In genomic region chr14:31383470-31384050, GRCm38 (mm10) we compare ENCODE assay signal across 14 mouse cellular contexts. TPM values are rescaled to one million over a fixed set of nuclear protein-coding genes. Genes with fewer than 3 reads are reported as not detected.
DNase-seq lines count a peak whose midpoint lies in the region; ATAC-seq and TF ChIP-seq lines count a peak whose summit lies in the region.
"Had no signal": no experiment of that assay in that cellular context is flagged by ENCODE, and none has a peak within 500 bp of the region (broad histone marks: within the 10 kb centered on the region; RNA-seq: fewer than 3 reads in every experiment).

No protein-coding gene starts in this region.

- TF ChIP-seq POLR2A in cortical plate, adult 2 months (IDR thresholded peaks at IDR 0.05; ENCODE audit: extremely low read depth, insufficient read depth, low read length) = no peak; the same call in 1 of the 2 replicates

- no peak overlapping the region for H3K4me3 ChIP-seq in cortical plate, adult 2 months (ENCODE audit: insufficient read depth, low read length)
- H3K4me3 ChIP-seq: heart, embryonic 13.5 days; intestine, embryonic 15.5 days; neural tube, embryonic 13.5 days had no signal

- no peak for DNase-seq in cerebellum, adult 8-10 months
- DNase-seq in CD4-positive, CD25-positive, alpha-beta regulatory T cell, adult 2 months (ENCODE audit: low read depth, low spot score) = peak; percentile 41
- DNase-seq in left cerebral cortex, postnatal 14 days (ENCODE audit: low spot score in 2 of 2) = peak; percentile 75 to 84
- DNase-seq in ovary, postnatal 36 days (ENCODE audit: low spot score) = no peak
- DNase-seq in embryo, embryonic 10.5 days (ENCODE audit: low spot score) = no peak
- DNase-seq in kidney, adult 9 months = no peak
- DNase-seq: adrenal gland, adult 2 months; lung, adult 18-20 months; thymus, postnatal 36 days had no signal

- ATAC-seq in cerebellum, adult (ENCODE audit: insufficient number of reproducible peaks, low FRiP score, low TSS enrichment) = peak; percentile 49
- ATAC-seq: intestine, embryonic 15.5 days had no signal

- H3K27ac ChIP-seq in cortical plate, adult 2 months (ENCODE audit: insufficient read depth, low read length) = peak overlapping the region; percentile 37; the same call in 1 of the 2 replicates
- H3K27ac ChIP-seq: intestine, embryonic 15.5 days; neural tube, embryonic 13.5 days had no signal

- intact Hi-C loops in left cerebral cortex, postnatal 14 days (cut with DNase I) = loop anchor here (2.0 kb wide), 1 partner anchor 53 kb away; the partner anchor contains the start of gene Sh3bp5

- peaks cover 25% of the 10 kb centered on the region for H3K4me1 ChIP-seq in cortical plate, adult 2 months (ENCODE audit: control insufficient read depth, insufficient read depth, low read length)

- no peak for TF ChIP-seq CTCF in cortical plate, adult 2 months (IDR thresholded peaks at IDR 0.05; ENCODE audit: extremely low read depth, insufficient read depth, low read length)

RNA-seq across cellular contexts. Expression of gene Capn7, which starts 47.1 kb away (rescaled TPM):
- 31.2 and 32.4 TPM in 2 replicates for polyA plus RNA-seq in cortical plate, adult 2 months (2012; rRNA removed)
- 10 to 100 TPM; 34.3 to 36.7 TPM for total RNA-seq in left cerebral cortex, postnatal 14 days (2021)

RNA-seq across cellular contexts. Expression of gene Sh3bp5, which starts 52.3 kb away (rescaled TPM):
- 43.8 and 55.2 TPM in 2 replicates for polyA plus RNA-seq in cortical plate, adult 2 months (2012; rRNA removed)
- 10 to 100 TPM; 73.5 to 73.9 TPM for total RNA-seq in left cerebral cortex, postnatal 14 days (2021)

RNA-seq across cellular contexts. Expression of gene Dnah1, which starts 59.9 kb away (rescaled TPM):
- polyA plus RNA-seq in cortical plate, adult 2 months (2012; rRNA removed) = 6.0 and 6.5 TPM in 2 replicates
- total RNA-seq in left cerebral cortex, postnatal 14 days (2021) = 1 to 10 TPM; 2.0 to 3.0 TPM

Comparison
In these comparisons a context has a peak if more than half of its experiments do, and no peak if none do; other contexts are left out.
1. DNase-seq: peak in CD4-positive, CD25-positive, alpha-beta regulatory T cell, adult 2 months (single experiment) and left cerebral cortex, postnatal 14 days (2 of 2); none in cerebellum, adult 8-10 months (single experiment), ovary, postnatal 36 days (single experiment), embryo, embryonic 10.5 days (single experiment) and kidney, adult 9 months (single experiment).